Mouse (Mus musculus) heart, adult 2 months (tissue): ENCODE measurements around the gene Chaf1b.

Source experiments
- CTCF ChIP-seq: fragments of 200-600 bp; IDR thresholded peaks from 2 replicates; pipeline ENCODE4 v1.8.1; 2022; ENCODE audit warnings: antibody characterized with exemption, mild to moderate bottlenecking, moderate library complexity
- EP300 ChIP-seq: fragments of 200-500 bp; IDR thresholded peaks from 2 replicates; pipeline ENCODE4 v1.6.1; 2011; ENCODE audit warnings: low read depth, low read length, control low read depth; ENCODE audit not compliant: insufficient read depth
- POLR2A ChIP-seq: fragments of 200-500 bp; IDR thresholded peaks from 2 replicates; pipeline ENCODE4 v1.6.1; 2011; ENCODE audit warnings: mild to moderate bottlenecking, low read depth, low read length, control low read depth; ENCODE audit not compliant: insufficient read depth

DNA sequence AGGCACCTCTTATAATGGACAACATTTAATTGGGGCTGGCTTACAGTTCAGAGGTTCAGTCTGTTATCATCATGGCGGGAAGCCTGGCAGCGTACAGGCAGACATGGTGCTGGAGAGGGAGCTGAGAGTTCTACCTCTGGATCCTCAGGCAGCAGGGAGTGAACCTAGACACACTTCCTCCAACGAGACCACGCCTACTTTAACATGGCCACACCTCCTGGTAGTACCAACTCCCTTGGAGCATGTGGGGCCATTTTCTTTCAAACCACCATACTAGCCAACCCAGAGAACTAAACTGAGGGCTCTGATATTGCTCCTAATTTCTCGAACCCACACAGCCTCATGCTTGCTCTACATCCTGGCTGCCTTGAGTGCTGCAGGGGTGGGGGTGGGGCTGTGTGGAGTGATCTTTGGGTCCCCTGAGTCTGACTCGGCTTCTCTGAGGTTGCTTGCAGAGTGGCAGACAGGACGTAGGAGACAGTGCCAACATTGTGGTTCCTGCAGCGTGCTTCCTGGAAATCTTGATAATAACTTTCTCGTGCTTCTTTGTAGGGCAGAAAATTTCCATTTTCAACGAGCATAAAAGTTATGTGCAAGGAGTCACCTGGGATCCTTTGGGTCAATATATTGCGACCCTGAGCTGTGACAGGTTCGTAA, 7.4 kb downstream of the Chaf1b start:
- no peak for TF ChIP-seq POLR2A
- TF ChIP-seq CTCF, result no peak
- TF ChIP-seq EP300, result no peak
